Mouse (Mus musculus) kidney, adult 18-20 months (tissue): ENCODE results near the gene Limch1.
A peak's percentile ranks its signal among the peaks of the same experiment; 100 is the strongest.

Source experiments
- DNase-seq: peaks from one replicate; pipeline ENCODE4 v3.0.0; 2021

Limch1 gene

DNA sequence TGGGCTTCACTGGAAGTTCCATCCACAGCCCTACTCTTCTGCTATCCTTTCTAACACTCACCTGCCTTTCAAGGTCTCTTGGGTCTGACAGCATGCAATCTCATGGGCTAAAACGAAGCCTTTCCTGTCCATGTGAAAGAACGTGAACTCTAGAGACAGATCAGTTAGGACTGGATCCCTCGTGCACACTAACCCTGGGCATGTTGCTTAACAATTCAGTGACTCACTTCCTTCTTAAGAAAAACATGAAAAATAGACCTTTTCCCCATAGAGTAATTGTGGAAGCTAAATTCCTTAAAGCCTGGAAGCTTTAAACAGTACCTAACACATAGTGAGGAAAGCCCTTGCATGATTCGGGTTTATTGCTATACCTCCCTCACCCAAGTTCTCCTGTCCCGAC is 345.2 kb downstream of the Limch1 start:
- DNase-seq = no peak

- no peak for DNase-seq
These were observed 346.1 kb downstream of the Limch1 start for GRCm38 (mm10) chr5:67091766-67092165.

DNA sequence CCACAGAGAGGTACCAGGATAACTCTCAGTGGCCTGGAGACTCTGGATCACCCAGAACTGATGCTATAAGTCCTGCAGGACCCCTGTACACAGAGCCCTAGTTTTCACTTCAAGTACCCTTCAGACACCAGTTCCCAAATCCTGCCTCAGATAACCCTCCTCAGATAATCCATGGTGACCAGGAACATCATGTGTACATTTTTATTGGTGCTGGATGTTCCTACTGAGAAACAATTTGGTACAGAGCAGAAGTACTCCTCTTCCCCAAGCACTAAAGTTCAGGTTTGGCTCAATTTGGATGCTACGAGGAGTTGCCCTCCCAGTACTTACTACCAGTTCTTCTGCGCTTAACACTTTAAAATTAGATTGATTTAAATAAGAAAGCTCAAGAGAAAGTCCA is 348.4 kb downstream of the Limch1 start:
- no peak for DNase-seq

DNA sequence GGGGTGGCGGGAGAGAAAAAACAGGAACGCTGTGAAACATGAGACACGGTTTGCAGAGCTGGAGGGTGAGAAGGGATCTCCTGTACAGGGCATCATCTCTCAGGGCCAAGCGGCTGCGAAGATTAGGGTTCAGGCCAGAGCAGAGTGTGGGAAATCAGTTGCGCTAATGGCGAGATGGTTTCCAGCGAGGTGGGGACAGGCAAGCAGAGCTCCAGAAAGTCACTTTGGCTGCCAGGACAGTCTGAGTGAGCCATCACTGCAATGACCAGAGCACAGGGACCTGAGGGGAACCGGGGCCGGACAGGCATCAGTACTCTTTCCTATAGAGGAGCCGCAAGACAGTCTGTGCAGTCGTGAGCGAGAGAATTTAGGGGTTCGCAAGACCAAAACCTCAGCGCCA is 349.5 kb downstream of the Limch1 start:
- DNase-seq = peak; percentile 18

GRCm38 (mm10) chr5:67095651-67096377 is 350.2 kb downstream of the Limch1 start:
- DNase-seq = peak; percentile 20

DNA sequence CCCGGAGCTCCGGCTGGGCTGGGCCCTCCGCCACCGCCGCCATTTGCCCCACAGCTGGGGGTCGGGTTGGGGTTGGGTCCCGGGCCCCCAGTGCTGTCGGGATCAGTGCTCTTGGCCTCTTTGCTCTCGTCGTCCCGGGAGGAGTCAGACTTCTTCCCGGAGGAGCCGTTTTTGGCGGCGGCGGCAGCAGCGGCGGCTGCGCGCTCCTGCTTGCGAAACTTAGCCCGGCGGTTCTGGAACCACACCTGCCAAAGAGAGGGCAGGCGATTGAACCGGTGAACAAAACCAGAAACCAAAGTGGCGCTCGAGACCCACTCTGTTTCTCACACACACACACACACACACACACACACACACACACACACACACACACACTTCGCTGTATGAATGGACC is 350.7 kb downstream of the Limch1 start:
- DNase-seq = peak; percentile 26

DNA sequence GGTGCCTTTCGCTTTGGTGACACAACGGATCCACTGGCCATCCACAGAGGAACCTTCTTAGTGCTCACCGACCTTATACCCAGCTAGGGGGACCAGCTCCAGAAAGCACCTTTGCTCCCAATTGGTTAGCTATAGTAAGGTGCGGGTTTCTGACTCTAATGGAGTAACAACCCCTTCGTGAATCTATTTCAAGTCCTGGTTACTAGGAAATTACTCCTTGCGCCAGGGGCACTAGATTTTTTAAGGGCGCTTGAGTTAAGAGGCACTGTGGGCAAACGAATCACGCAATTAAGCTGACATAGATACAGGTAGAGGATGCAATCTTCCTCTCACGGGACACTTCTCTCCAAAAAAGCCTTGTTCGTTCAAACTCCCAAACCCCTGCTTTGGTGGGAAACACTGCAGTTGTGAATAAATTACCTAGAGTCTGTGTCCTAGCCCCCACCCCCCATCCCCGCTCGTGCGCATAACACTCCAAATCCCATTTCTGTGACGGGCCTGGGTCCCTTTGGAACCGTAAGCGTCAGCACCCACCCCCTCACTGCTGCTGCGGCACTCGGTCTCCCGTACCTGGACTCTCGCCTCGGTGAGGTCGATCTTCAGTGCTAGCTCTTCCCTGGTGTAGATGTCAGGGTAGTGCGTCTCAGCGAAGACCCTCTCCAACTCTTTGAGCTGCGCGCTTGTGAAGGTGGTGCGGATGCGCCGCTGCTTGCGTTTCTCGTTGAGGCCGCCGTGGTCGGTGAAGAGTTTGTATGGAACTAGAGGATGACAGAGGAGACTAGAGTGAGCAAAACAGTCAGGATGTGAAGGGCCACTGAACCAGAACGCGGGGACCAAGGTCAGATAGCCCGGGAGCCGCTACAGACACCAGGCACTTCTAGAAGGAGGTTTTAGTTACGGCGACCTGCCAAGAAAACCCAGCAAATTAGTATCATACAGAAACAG is 351.8 kb downstream of the Limch1 start:
- peak; percentile 29 for DNase-seq

DNA sequence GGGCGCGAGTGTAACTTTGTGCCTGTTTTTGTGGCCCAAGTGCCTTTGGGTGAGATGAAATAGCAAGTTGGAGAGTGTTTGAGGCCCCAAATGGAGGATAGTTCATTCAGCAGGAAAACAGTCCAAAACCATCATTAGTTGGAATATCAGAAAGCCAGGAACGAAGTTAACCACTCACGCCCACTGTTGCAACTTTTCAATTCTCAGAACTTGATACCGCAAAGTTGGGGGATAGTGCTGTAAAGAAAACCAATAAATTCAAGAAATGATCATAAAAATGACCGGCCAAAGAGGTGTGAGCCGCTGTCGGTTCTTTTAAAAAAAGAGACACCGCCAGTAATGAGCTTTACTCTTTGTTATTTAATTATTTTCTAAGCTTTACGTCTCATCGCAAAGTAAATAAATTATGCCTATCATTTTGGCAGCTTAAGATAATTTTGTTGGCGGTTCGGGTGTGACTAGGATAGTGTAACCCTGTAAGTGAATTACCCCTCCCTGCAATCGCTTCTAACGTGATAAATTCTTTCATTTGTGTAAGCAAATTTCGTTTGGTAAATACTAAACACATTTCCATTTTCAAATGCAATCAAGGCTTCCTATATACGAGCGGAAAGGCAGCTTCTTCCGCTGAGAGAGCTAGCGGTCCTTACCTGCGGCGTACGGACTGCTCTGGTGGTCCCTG is 352.6 kb downstream of the Limch1 start:
- no peak for DNase-seq

- peak; percentile 18 for DNase-seq
These were observed 353.2 kb downstream of the Limch1 start, which contains the start of gene Phox2b for GRCm38 (mm10) chr5:67098733-67099323. Gene Phox2b (minus strand): TSS chr5:67099301.

DNA sequence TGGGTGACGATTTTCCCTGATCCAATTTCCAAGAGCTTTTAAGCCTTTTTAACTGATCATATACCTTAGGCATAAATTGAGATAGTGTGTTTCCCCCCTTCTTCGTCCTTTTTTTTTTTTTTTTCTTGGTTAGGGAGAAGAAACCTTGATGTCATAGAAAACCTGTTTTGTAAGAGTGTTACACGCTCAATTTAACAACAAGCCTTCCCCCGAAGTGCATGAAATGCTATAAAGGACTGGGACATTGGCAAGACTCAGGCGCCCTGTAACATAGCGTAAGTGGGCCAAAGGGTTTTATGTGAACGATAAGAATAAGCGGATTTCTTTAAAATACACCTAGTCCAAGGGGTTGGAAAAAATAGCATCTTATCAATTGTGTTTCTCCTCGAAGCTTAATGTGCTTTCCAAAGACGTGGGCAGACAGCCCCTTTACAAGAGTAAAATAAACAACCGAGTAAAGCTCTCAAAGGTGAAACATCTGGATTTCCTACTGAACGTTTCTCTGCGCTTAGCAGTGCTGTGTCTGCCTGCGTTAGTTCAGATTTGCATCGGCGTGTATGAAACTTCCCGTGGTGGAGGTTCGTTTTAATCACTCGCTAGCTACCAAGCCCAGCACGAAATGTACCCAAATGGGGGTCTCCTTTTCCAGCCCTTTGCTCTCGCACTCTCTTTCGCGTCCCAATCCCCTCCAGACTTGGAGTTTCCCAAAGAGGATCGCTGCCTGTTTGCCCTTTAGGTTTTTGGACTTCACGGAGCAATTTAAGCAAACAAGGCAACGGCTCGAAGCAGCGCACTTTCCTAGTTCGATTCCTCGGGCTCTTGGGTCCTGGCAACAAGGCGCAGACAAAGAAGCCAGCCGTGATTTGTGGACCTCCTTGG is 354.0 kb downstream of the Limch1 start:
- peak; percentile 22 for DNase-seq

DNA sequence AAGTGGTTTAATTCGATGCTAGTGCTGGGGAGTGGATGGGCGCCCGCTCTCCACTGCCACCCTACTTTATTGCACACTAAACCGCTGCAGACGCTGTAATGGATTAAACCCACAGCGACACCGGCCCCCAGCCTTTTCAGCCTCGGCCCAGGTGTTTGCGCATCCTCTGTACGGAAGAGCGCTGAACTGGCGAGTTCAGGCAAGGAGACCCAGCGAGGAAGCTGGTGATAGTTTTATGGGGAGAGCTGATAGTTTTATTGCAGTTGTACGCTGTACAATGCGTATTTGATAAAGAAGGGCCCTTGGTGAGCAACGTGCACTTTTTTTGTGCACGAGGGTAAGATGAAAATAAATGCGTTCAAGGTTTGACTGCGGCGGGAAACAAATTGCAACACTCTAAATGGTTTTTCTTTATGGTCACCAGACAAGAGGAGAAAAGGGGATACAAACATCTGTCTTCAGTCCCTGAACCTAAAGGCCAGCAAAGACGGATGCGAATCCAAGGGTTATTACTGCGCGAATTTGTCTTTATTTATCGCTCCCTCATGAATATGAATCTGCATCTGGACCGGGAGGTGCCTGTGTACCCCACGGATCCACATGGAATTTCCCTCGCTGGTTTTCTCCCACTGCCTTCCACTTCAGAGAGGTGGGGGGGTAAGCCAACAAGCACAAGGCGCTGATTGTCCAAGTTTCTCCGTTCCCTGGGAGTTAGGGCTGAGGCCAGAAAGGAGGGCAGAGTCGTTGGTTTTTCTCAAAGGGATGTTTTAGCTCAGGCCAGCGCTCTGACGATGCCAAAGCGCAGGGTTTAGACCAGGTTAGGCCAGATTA is 355.2 kb downstream of the Limch1 start:
- DNase-seq = no peak

- no peak for DNase-seq
These were observed 355.8 kb downstream of the Limch1 start for GRCm38 (mm10) chr5:67101395-67101760.

GRCm38 (mm10) chr5:67101793-67102600 is 356.4 kb downstream of the Limch1 start:
- no peak for DNase-seq

GRCm38 (mm10) chr5:67103016-67103415 is 357.4 kb downstream of the Limch1 start:
- no peak for DNase-seq

GRCm38 (mm10) chr5:67106261-67106660 is 360.6 kb downstream of the Limch1 start:
- no peak for DNase-seq
